Comparison of ENCODE assay signal across 8 mouse cellular contexts in the genomic region with DNA sequence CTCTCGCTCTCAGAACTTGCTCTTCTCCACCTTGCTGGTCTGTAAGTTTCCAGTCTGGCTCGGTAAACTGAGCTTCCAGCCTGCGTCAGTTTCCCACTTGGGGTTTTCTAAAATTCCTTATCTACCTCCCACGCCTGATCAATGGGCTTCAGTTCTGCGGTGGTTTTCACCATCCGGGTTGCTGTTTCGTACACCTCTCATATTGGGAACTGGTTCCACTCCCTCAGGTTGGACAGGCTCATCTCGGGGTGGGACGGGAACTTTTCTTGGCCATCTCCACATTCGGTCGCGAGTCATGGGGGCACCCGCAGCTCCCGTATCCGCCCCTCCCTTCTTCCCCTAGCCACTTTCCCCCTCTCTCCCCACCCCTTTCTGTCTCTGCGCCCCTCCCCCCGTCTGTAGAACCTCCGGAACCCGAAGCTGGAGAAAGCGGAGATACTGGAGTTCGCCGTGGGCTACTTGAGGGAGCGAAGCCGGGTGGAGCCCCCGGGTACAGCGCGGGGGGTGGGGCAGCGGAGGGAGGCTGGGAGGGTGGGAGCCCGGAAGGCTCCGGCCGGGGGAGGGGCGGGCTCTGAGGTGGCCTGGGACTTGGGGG. TPM values are rescaled to one million over a fixed set of nuclear protein-coding genes. Genes with fewer than 3 reads are reported as not detected.
DNase-seq lines count a peak whose midpoint lies in the region; ATAC-seq and TF ChIP-seq lines count a peak whose summit lies in the region.

No protein-coding gene starts in this region.

- peak overlapping the region; percentile 96 for H3K4me2 ChIP-seq in embryonic facial prominence, embryonic 15.5 days (replicated peaks)
- H3K4me2 ChIP-seq in limb, embryonic 14.5 days (replicated peaks; ENCODE audit: low read depth, low read length, severe bottlenecking), result peak overlapping the region; percentile 90
- peak overlapping the region; percentile 94 for H3K4me2 ChIP-seq in stomach, embryonic 14.5 days (replicated peaks; ENCODE audit: low read depth, low read length)

- no peak for TF ChIP-seq POLR2A in limb, embryonic 14.5 days (IDR thresholded peaks at IDR 0.05; ENCODE audit: borderline replicate concordance, extremely low read depth, insufficient read depth, insufficient read length)

- peak; percentile 34 for DNase-seq in layer of hippocampus, adult 9-11 months
- no peak for DNase-seq in layer of hippocampus, postnatal 14 days (ENCODE audit: low spot score in 2 of 2)
- peak; percentile 67 for DNase-seq in NIH3T3 (ENCODE audit: low read depth)
- peak; percentile 63 for DNase-seq in limb, embryonic 14.5 days (ENCODE audit: low spot score)
- DNase-seq in left cerebral cortex, adult 8-10 months (ENCODE audit: low spot score in 2 of 2), result no peak
- no peak for DNase-seq in left cerebral cortex, adult 9 months (ENCODE audit: low spot score in 2 of 2)

- H3K27ac ChIP-seq in embryonic facial prominence, embryonic 15.5 days (replicated peaks), result peak overlapping the region; percentile 92
- H3K27ac ChIP-seq in limb, embryonic 14.5 days (replicated peaks; ENCODE audit: low read depth, low read length), result peak overlapping the region; percentile 81
- peak overlapping the region; percentile 87 for H3K27ac ChIP-seq in stomach, embryonic 14.5 days (ENCODE audit: low read length)

- ATAC-seq in embryonic facial prominence, embryonic 15.5 days (ENCODE audit: insufficient number of reproducible peaks, low FRiP score, low TSS enrichment, low read depth), result no peak
- ATAC-seq in limb, embryonic 14.5 days (ENCODE audit: low FRiP score, low read depth), result no peak
- ATAC-seq in stomach, embryonic 14.5 days (ENCODE audit: insufficient number of reproducible peaks, insufficient read depth, low FRiP score, low read depth), result no peak

- 1% methylated on average over 32 of the region's 32 CpGs for WGBS in embryonic facial prominence, embryonic 15.5 days
- WGBS in limb, embryonic 14.5 days, result under 1% methylated on average over 31 of the region's 32 CpGs
- 2% methylated on average over 31 of the region's 32 CpGs for WGBS in stomach, embryonic 14.5 days

- no peaks in the 10 kb centered on the region for H3K36me3 ChIP-seq in embryonic facial prominence, embryonic 15.5 days
- no peaks in the 10 kb centered on the region for H3K36me3 ChIP-seq in limb, embryonic 14.5 days (ENCODE audit: control insufficient read depth, insufficient read depth, low read length)
- no peaks in the 10 kb centered on the region for H3K36me3 ChIP-seq in stomach, embryonic 14.5 days (ENCODE audit: control insufficient read depth, insufficient read depth, low read length)

- no peaks in the 10 kb centered on the region for H3K9me3 ChIP-seq in embryonic facial prominence, embryonic 15.5 days (replicated peaks)
- H3K9me3 ChIP-seq in limb, embryonic 14.5 days (ENCODE audit: control insufficient read depth, low read length), result no peaks in the 10 kb centered on the region
- H3K9me3 ChIP-seq in stomach, embryonic 14.5 days (ENCODE audit: control insufficient read depth, low read depth, low read length), result no peaks in the 10 kb centered on the region

- no peaks in the 10 kb centered on the region; the same call in 1 of the 2 replicates for H3K27me3 ChIP-seq in embryonic facial prominence, embryonic 15.5 days
- no peaks in the 10 kb centered on the region for H3K27me3 ChIP-seq in limb, embryonic 14.5 days (ENCODE audit: control insufficient read depth, insufficient read depth, low read length)
- no peaks in the 10 kb centered on the region for H3K27me3 ChIP-seq in stomach, embryonic 14.5 days (ENCODE audit: control insufficient read depth, insufficient read depth, low read length)

- peak overlapping the region; percentile 59 for H3K9ac ChIP-seq in embryonic facial prominence, embryonic 15.5 days
- H3K9ac ChIP-seq in limb, embryonic 14.5 days (ENCODE audit: low read depth, low read length, severe bottlenecking), result peak overlapping the region; percentile 65
- H3K9ac ChIP-seq in stomach, embryonic 14.5 days (replicated peaks; ENCODE audit: low read depth, low read length), result peak overlapping the region; percentile 60

- H3K4me1 ChIP-seq in embryonic facial prominence, embryonic 15.5 days, result peaks cover 49% of the 10 kb centered on the region
- peaks cover 29% of the 10 kb centered on the region for H3K4me1 ChIP-seq in limb, embryonic 14.5 days (ENCODE audit: control insufficient read depth, insufficient read depth, low read length)
- peaks cover 17% of the 10 kb centered on the region for H3K4me1 ChIP-seq in stomach, embryonic 14.5 days (ENCODE audit: control insufficient read depth, insufficient read depth, low read length)

- H3K4me3 ChIP-seq in embryonic facial prominence, embryonic 15.5 days (replicated peaks), result peak overlapping the region; percentile 81
- H3K4me3 ChIP-seq in limb, embryonic 14.5 days (replicated peaks; ENCODE audit: low read length), result peak overlapping the region; percentile 74
- H3K4me3 ChIP-seq in stomach, embryonic 14.5 days (ENCODE audit: low read depth, low read length), result peak overlapping the region; percentile 70

RNA-seq across cellular contexts. Expression of gene 9130213A22Rik, which starts 0.6 kb away (rescaled TPM):
- under 1 TPM; 0.88 to 0.95 TPM for total RNA-seq in layer of hippocampus, postnatal 14 days (2021)
- polyA plus RNA-seq in embryonic facial prominence, embryonic 15.5 days (2015; fragmentation: Nextera tagmentation; extraction: Ambion mirVana), result 0.35 and 0.51 TPM in 2 replicates
- 1.1 and 1.4 TPM in 2 replicates for polyA plus RNA-seq in limb, embryonic 14.5 days (2012; rRNA removed)
- polyA plus RNA-seq in limb, embryonic 14.5 days (2014; fragmentation: Nextera tagmentation; extraction: Ambion mirVana), result 0.41 and 0.77 TPM in 2 replicates
- polyA plus RNA-seq in stomach, embryonic 14.5 days (2014; fragmentation: Nextera tagmentation; extraction: Ambion mirVana), result 0.29 and 0.36 TPM in 2 replicates
- total RNA-seq in left cerebral cortex, adult 8-10 months (2022), result 1 to 10 TPM; 1.1 to 1.4 (median 1.3) TPM

RNA-seq across cellular contexts. Expression of gene Hes7, which starts 1.6 kb away (rescaled TPM):
- total RNA-seq in layer of hippocampus, postnatal 14 days (2021), result under 1 TPM; 0.46 to 0.62 TPM
- polyA plus RNA-seq in embryonic facial prominence, embryonic 15.5 days (2015; fragmentation: Nextera tagmentation; extraction: Ambion mirVana), result 0.55 and 0.64 TPM in 2 replicates
- polyA plus RNA-seq in limb, embryonic 14.5 days (2012; rRNA removed), result 1.1 and 1.4 TPM in 2 replicates
- 0.30 and 0.77 TPM in 2 replicates for polyA plus RNA-seq in limb, embryonic 14.5 days (2014; fragmentation: Nextera tagmentation; extraction: Ambion mirVana)
- polyA plus RNA-seq in stomach, embryonic 14.5 days (2014; fragmentation: Nextera tagmentation; extraction: Ambion mirVana), result 0.39 and 0.54 TPM in 2 replicates
- total RNA-seq in left cerebral cortex, adult 8-10 months (2022), result 1 to 10 TPM in 1 of 4 experiments, under 1 TPM in 3; 0.20 to 1.3 (median 0.74) TPM

RNA-seq across cellular contexts. Expression of gene Aloxe3, which starts 3.9 kb away (rescaled TPM):
- 1 to 10 TPM; 2.9 to 5.7 TPM for total RNA-seq in layer of hippocampus, postnatal 14 days (2021)
- polyA plus RNA-seq in embryonic facial prominence, embryonic 15.5 days (2015; fragmentation: Nextera tagmentation; extraction: Ambion mirVana), result 7.6 and 8.9 TPM in 2 replicates
- polyA plus RNA-seq in limb, embryonic 14.5 days (2012; rRNA removed), result 1.6 TPM in 2 replicates
- polyA plus RNA-seq in limb, embryonic 14.5 days (2014; fragmentation: Nextera tagmentation; extraction: Ambion mirVana), result 1.6 and 2.2 TPM in 2 replicates
- 0.29 and 0.49 TPM in 2 replicates for polyA plus RNA-seq in stomach, embryonic 14.5 days (2014; fragmentation: Nextera tagmentation; extraction: Ambion mirVana)
- total RNA-seq in left cerebral cortex, adult 8-10 months (2022), result 10 to 100 TPM in 1 of 4 experiments, 1 to 10 TPM in 3; 5.9 to 11.4 (median 8.9) TPM

RNA-seq across cellular contexts. Expression of gene Per1, which starts 26.8 kb away (rescaled TPM):
- total RNA-seq in layer of hippocampus, postnatal 14 days (2021), result 10 to 100 TPM; 84.4 to 86.8 TPM
- polyA plus RNA-seq in embryonic facial prominence, embryonic 15.5 days (2015; fragmentation: Nextera tagmentation; extraction: Ambion mirVana), result 29.6 and 34.4 TPM in 2 replicates
- polyA plus RNA-seq in limb, embryonic 14.5 days (2012; rRNA removed), result 19.3 and 25.4 TPM in 2 replicates
- 16.0 and 22.5 TPM in 2 replicates for polyA plus RNA-seq in limb, embryonic 14.5 days (2014; fragmentation: Nextera tagmentation; extraction: Ambion mirVana)
- 10.5 and 15.1 TPM in 2 replicates for polyA plus RNA-seq in stomach, embryonic 14.5 days (2014; fragmentation: Nextera tagmentation; extraction: Ambion mirVana)
- 100 to 1,000 TPM; 105 to 140 (median 114) TPM for total RNA-seq in left cerebral cortex, adult 8-10 months (2022)

RNA-seq across cellular contexts. Expression of gene Vamp2, which starts 33.5 kb away (rescaled TPM):
- 1,000 to 10,000 TPM; 1,073 to 1,118 TPM for total RNA-seq in layer of hippocampus, postnatal 14 days (2021)
- polyA plus RNA-seq in embryonic facial prominence, embryonic 15.5 days (2015; fragmentation: Nextera tagmentation; extraction: Ambion mirVana), result 111 and 149 TPM in 2 replicates
- polyA plus RNA-seq in limb, embryonic 14.5 days (2012; rRNA removed), result 199 and 224 TPM in 2 replicates
- 89.8 and 98.1 TPM in 2 replicates for polyA plus RNA-seq in limb, embryonic 14.5 days (2014; fragmentation: Nextera tagmentation; extraction: Ambion mirVana)
- 104 and 107 TPM in 2 replicates for polyA plus RNA-seq in stomach, embryonic 14.5 days (2014; fragmentation: Nextera tagmentation; extraction: Ambion mirVana)
- total RNA-seq in left cerebral cortex, adult 8-10 months (2022), result 1,000 to 10,000 TPM; 1,002 to 1,054 (median 1,038) TPM

Comparison
In these comparisons a context has a peak if more than half of its experiments do, and no peak if none do; other contexts are left out.
1. DNase-seq: peak in layer of hippocampus, adult 9-11 months (single experiment), NIH3T3 (single experiment) and limb, embryonic 14.5 days (single experiment); none in layer of hippocampus, postnatal 14 days (0 of 2), left cerebral cortex, adult 8-10 months (0 of 2) and left cerebral cortex, adult 9 months (0 of 2).
2. Peak in every context shown above with its lines, with median percentiles within 50 percentile points of each other: H3K27ac ChIP-seq, H3K4me2 ChIP-seq, H3K4me3 ChIP-seq and H3K9ac ChIP-seq.